Mouse (Mus musculus): Measurements from ENCODE around the gene Wfdc8. TPM values are rescaled to one million over a fixed set of nuclear protein-coding genes. Genes with fewer than 3 reads are reported as not detected.

Gene Wfdc8
- polyA plus RNA-seq, 1 experiment, result 3.8 TPM

- peak within 1 kb of the TSS; percentile 4 for H3K4me3 ChIP-seq (ENCODE audit: control insufficient read depth, low read depth, low read length)
- TF ChIP-seq POLR2A (IDR thresholded peaks at IDR 0.05; ENCODE audit: control insufficient read depth, low read depth, low read length), result no peak
- no peak for TF ChIP-seq CTCF (IDR thresholded peaks at IDR 0.05; ENCODE audit: control insufficient read depth, insufficient read depth, insufficient replicate concordance, low read depth, low read length)
- H3K27ac ChIP-seq (ENCODE audit: control insufficient read depth, insufficient read depth, low read depth, low read length), result no peak within 1 kb of the TSS
- peaks cover 6% of the 10 kb centered on the region for H3K4me1 ChIP-seq (ENCODE audit: control insufficient read depth, insufficient read depth, low read length)
- 0 out of 2 replicates have a peak, but pooled peaks cover 2% of the 10 kb centered on the region for H3K27me3 ChIP-seq (ENCODE audit: control insufficient read depth, insufficient read depth, low read length)
- no peaks in the 10 kb centered on the region for H3K36me3 ChIP-seq (ENCODE audit: control insufficient read depth, insufficient read depth, low read length)
Measured at GRCm38 (mm10) chr2:164562391-164563188, 50.8 kb downstream of the Wfdc8 start, which contains the start of gene Wfdc2. TSS of gene Wfdc2 (plus strand) at chr2:164562413.

GRCm38 (mm10) chr2:164560106-164560505 lies 53.3 kb downstream of the Wfdc8 start:
- TF ChIP-seq CTCF (IDR thresholded peaks at IDR 0.05; ENCODE audit: control insufficient read depth, insufficient read depth, insufficient replicate concordance, low read depth, low read length) (no peak), POLR2A (IDR thresholded peaks at IDR 0.05; ENCODE audit: control insufficient read depth, low read depth, low read length) (no peak)
- H3K27ac ChIP-seq (ENCODE audit: control insufficient read depth, insufficient read depth, low read depth, low read length), result no peak overlapping the region
- H3K27me3 ChIP-seq (ENCODE audit: control insufficient read depth, insufficient read depth, low read length), result 0 out of 2 replicates have a peak, but pooled peaks cover 2% of the 10 kb centered on the region
- peaks cover 6% of the 10 kb centered on the region for H3K4me1 ChIP-seq (ENCODE audit: control insufficient read depth, insufficient read depth, low read length)
- H3K36me3 ChIP-seq (ENCODE audit: control insufficient read depth, insufficient read depth, low read length), result no peaks in the 10 kb centered on the region
- no peak overlapping the region for H3K4me3 ChIP-seq (ENCODE audit: control insufficient read depth, low read depth, low read length)

GRCm38 (mm10) chr2:164558991-164559645 lies 54.3 kb downstream of the Wfdc8 start:
- 0 out of 2 replicates have a peak, but pooled peaks cover 2% of the 10 kb centered on the region for H3K27me3 ChIP-seq (ENCODE audit: control insufficient read depth, insufficient read depth, low read length)
- TF ChIP-seq CTCF (IDR thresholded peaks at IDR 0.05; ENCODE audit: control insufficient read depth, insufficient read depth, insufficient replicate concordance, low read depth, low read length) (no peak), POLR2A (IDR thresholded peaks at IDR 0.05; ENCODE audit: control insufficient read depth, low read depth, low read length) (no peak)
- no peak overlapping the region for H3K27ac ChIP-seq (ENCODE audit: control insufficient read depth, insufficient read depth, low read depth, low read length)
- no peak overlapping the region for H3K4me3 ChIP-seq (ENCODE audit: control insufficient read depth, low read depth, low read length)
- peaks cover 6% of the 10 kb centered on the region for H3K4me1 ChIP-seq (ENCODE audit: control insufficient read depth, insufficient read depth, low read length)
- H3K36me3 ChIP-seq (ENCODE audit: control insufficient read depth, insufficient read depth, low read length), result no peaks in the 10 kb centered on the region

GRCm38 (mm10) chr2:164558426-164558825 lies 55.0 kb downstream of the Wfdc8 start:
- H3K27ac ChIP-seq (ENCODE audit: control insufficient read depth, insufficient read depth, low read depth, low read length), result no peak overlapping the region
- H3K4me1 ChIP-seq (ENCODE audit: control insufficient read depth, insufficient read depth, low read length), result peaks cover 3% of the 10 kb centered on the region
- H3K27me3 ChIP-seq (ENCODE audit: control insufficient read depth, insufficient read depth, low read length), result 0 out of 2 replicates have a peak, but pooled peaks cover 2% of the 10 kb centered on the region
- H3K4me3 ChIP-seq (ENCODE audit: control insufficient read depth, low read depth, low read length), result no peak overlapping the region
- no peaks in the 10 kb centered on the region for H3K36me3 ChIP-seq (ENCODE audit: control insufficient read depth, insufficient read depth, low read length)
- TF ChIP-seq CTCF (IDR thresholded peaks at IDR 0.05; ENCODE audit: control insufficient read depth, insufficient read depth, insufficient replicate concordance, low read depth, low read length) (no peak), POLR2A (IDR thresholded peaks at IDR 0.05; ENCODE audit: control insufficient read depth, low read depth, low read length) (no peak)

GRCm38 (mm10) chr2:164551502-164551901 lies 61.9 kb downstream of the Wfdc8 start:
- Histone ChIP-seq H3K36me3 (ENCODE audit: control insufficient read depth, insufficient read depth, low read length) (no peaks in the 10 kb centered on the region), H3K27ac (ENCODE audit: control insufficient read depth, insufficient read depth, low read depth, low read length) (no peak overlapping the region), H3K27me3 (ENCODE audit: control insufficient read depth, insufficient read depth, low read length) (no peaks in the 10 kb centered on the region), H3K4me1 (ENCODE audit: control insufficient read depth, insufficient read depth, low read length) (no peaks in the 10 kb centered on the region), H3K4me3 (ENCODE audit: control insufficient read depth, low read depth, low read length) (no peak overlapping the region)
- TF ChIP-seq POLR2A (IDR thresholded peaks at IDR 0.05; ENCODE audit: control insufficient read depth, low read depth, low read length), result no peak
- no peak for TF ChIP-seq CTCF (IDR thresholded peaks at IDR 0.05; ENCODE audit: control insufficient read depth, insufficient read depth, insufficient replicate concordance, low read depth, low read length)

- H3K36me3 ChIP-seq (ENCODE audit: control insufficient read depth, insufficient read depth, low read length), result no peaks in the 10 kb centered on the region
- TF ChIP-seq CTCF (IDR thresholded peaks at IDR 0.05; ENCODE audit: control insufficient read depth, insufficient read depth, insufficient replicate concordance, low read depth, low read length) (no peak), POLR2A (IDR thresholded peaks at IDR 0.05; ENCODE audit: control insufficient read depth, low read depth, low read length) (no peak)
- H3K27me3 ChIP-seq (ENCODE audit: control insufficient read depth, insufficient read depth, low read length), result no peaks in the 10 kb centered on the region
- H3K4me3 ChIP-seq (ENCODE audit: control insufficient read depth, low read depth, low read length), result no peak overlapping the region
- H3K27ac ChIP-seq (ENCODE audit: control insufficient read depth, insufficient read depth, low read depth, low read length), result no peak overlapping the region
- H3K4me1 ChIP-seq (ENCODE audit: control insufficient read depth, insufficient read depth, low read length), result no peaks in the 10 kb centered on the region
Measured at GRCm38 (mm10) chr2:164550895-164551269, 62.5 kb downstream of the Wfdc8 start.
